In genomic region chr13:44624716-44625115, GRCm38 (mm10) we compare ENCODE assay signal across 13 mouse cellular contexts.
DNase-seq lines count a peak whose midpoint lies in the region; ATAC-seq and TF ChIP-seq lines count a peak whose summit lies in the region.
"Had no signal": no experiment of that assay in that cellular context is flagged by ENCODE, and none has a peak within 500 bp of the region (broad histone marks: within the 10 kb centered on the region; RNA-seq: fewer than 3 reads in every experiment).

No protein-coding gene starts in this region.

- no peaks in the 10 kb centered on the region for H3K36me3 ChIP-seq in heart, embryonic 11.5 days (ENCODE audit: control insufficient read depth, insufficient read depth, low read length)
- H3K36me3 ChIP-seq in testis, adult 2 months (ENCODE audit: control insufficient read depth, insufficient read depth, low read length), result no peaks in the 10 kb centered on the region
- H3K36me3 ChIP-seq: liver, embryonic 15.5 days had no signal

- no peak overlapping the region for H3K9ac ChIP-seq in heart, embryonic 11.5 days (ENCODE audit: low read depth, low read length)
- H3K9ac ChIP-seq: liver, embryonic 15.5 days had no signal

- H3K9me3 ChIP-seq in heart, embryonic 11.5 days (replicated peaks; ENCODE audit: control insufficient read depth, low read length), result no peaks in the 10 kb centered on the region
- H3K9me3 ChIP-seq: liver, embryonic 15.5 days had no signal

- H3K27me3 ChIP-seq in heart, embryonic 11.5 days (ENCODE audit: control insufficient read depth, insufficient read depth, low read length), result no peaks in the 10 kb centered on the region
- no peaks in the 10 kb centered on the region for H3K27me3 ChIP-seq in testis, adult 2 months (ENCODE audit: control insufficient read depth, insufficient read depth, low read length)
- H3K27me3 ChIP-seq: liver, embryonic 15.5 days had no signal

- no peak overlapping the region for H3K4me3 ChIP-seq in heart, embryonic 11.5 days (ENCODE audit: low read depth, low read length)
- no peak overlapping the region for H3K4me3 ChIP-seq in testis, adult 2 months (ENCODE audit: control insufficient read depth, low read depth, low read length)
- H3K4me3 ChIP-seq: left cerebral cortex, adult 2 months; liver, embryonic 15.5 days had no signal

- WGBS in heart, embryonic 11.5 days (ENCODE audit: insufficient replicate concordance), result 59% methylated on average over 13 of the region's 13 CpGs

- no peak for ATAC-seq in heart, embryonic 11.5 days (replicated peaks; ENCODE audit: insufficient number of reproducible peaks, low FRiP score, low TSS enrichment)
- ATAC-seq in frontal cortex, adult (ENCODE audit: low TSS enrichment), result no peak

- no peak for TF ChIP-seq CTCF in testis, adult 2 months (IDR thresholded peaks at IDR 0.05; ENCODE audit: control insufficient read depth, insufficient read depth, insufficient replicate concordance, low read depth, low read length)

- 0 out of 2 replicates have a peak, but pooled peaks have one; percentile 26 for TF ChIP-seq POLR2A in testis, adult 2 months (IDR thresholded peaks at IDR 0.05; ENCODE audit: control insufficient read depth, low read depth, low read length)

- H3K27ac ChIP-seq in heart, embryonic 11.5 days (ENCODE audit: low read depth, low read length), result no peak overlapping the region
- H3K27ac ChIP-seq in testis, adult 2 months (ENCODE audit: control insufficient read depth, insufficient read depth, low read depth, low read length), result no peak overlapping the region; the same call in 1 of the 2 replicates
- H3K27ac ChIP-seq: left cerebral cortex, adult 2 months; liver, embryonic 15.5 days had no signal

- no peak overlapping the region for H3K4me2 ChIP-seq in heart, embryonic 11.5 days
- H3K4me2 ChIP-seq: liver, embryonic 15.5 days had no signal

- H3K4me1 ChIP-seq in heart, embryonic 11.5 days (ENCODE audit: control insufficient read depth, insufficient read depth, low read length), result peaks cover 33% of the 10 kb centered on the region
- H3K4me1 ChIP-seq in testis, adult 2 months (ENCODE audit: control insufficient read depth, insufficient read depth, low read length), result no peaks in the 10 kb centered on the region; the same call in 1 of the 2 replicates

- DNase-seq in adrenal gland, adult (ENCODE audit: inconsistent age in 2 of 2, low spot score in 1 of 2), result peak; percentile 52 to 82
- DNase-seq in adrenal gland, adult 18-20 months (ENCODE audit: low spot score in 2 of 2), result no peak
- DNase-seq in heart, postnatal 4 days, result peak; percentile 13
- no peak for DNase-seq in testis, postnatal 10 days (ENCODE audit: low spot score)
- DNase-seq in right cerebral cortex, postnatal 14 days, result no peak
- DNase-seq: cerebellum, adult 9-11 months; heart, adult 11 months; kidney, adult 9 months had no signal

Comparison
In these comparisons a context has a peak if more than half of its experiments do, and no peak if none do; other contexts are left out.
1. DNase-seq: peak in adrenal gland, adult (2 of 2) and heart, postnatal 4 days (single experiment); none in adrenal gland, adult 18-20 months (0 of 2), testis, postnatal 10 days (single experiment) and right cerebral cortex, postnatal 14 days (single experiment).